Mouse (Mus musculus): ENCODE data around the gene Ubtfl1. TPM values are rescaled to one million over a fixed set of nuclear protein-coding genes. Genes with fewer than 3 reads are reported as not detected.

Ubtfl1 gene
- polyA plus RNA-seq (2012; rRNA removed) = not detected in 2 replicates

GRCm38 (mm10) chr9:18404118-18404517 is at the start of gene Ubtfl1:
Ubtfl1 (plus strand) TSS chr9:18404418.

GRCm38 (mm10) chr9:18402895-18403294 is 1.3 kb upstream of the Ubtfl1 start, which contains the start of gene Naalad2:
Naalad2 (minus strand) TSS chr9:18402995.

GRCm38 (mm10) chr9:18430354-18430753 is 26.1 kb downstream of the Ubtfl1 start, which contains the start of gene Mbd3l2:
Mbd3l2 (plus strand) TSS chr9:18430654.

Other genes with a start within 250 kb of the Ubtfl1 start
- 12.1 and 13.0 TPM in 2 replicates for gene Chordc1, start 112.3 kb upstream of the Ubtfl1 start, polyA plus RNA-seq (2012; rRNA removed)
- gene Naalad2, start 1.4 kb upstream of the Ubtfl1 start, polyA plus RNA-seq (2012; rRNA removed) = 0.37 and 0.48 TPM in 2 replicates
- not detected in 2 replicates for gene Mbd3l2, start 26.2 kb downstream of the Ubtfl1 start, polyA plus RNA-seq (2012; rRNA removed)
- 0.20 and 0.34 TPM in 2 replicates for gene Zfp558, start 73.8 kb downstream of the Ubtfl1 start, polyA plus RNA-seq (2012; rRNA removed)
- gene Mbd3l1, start 73.9 kb downstream of the Ubtfl1 start, polyA plus RNA-seq (2012; rRNA removed) = not detected in 2 replicates

All from liver, embryonic 18 days (tissue).